Mouse (Mus musculus) cerebellum, adult 9-11 months (tissue): ENCODE data around the gene Copz1.
"Not testable (repeated sequence)": the region's sequence is repeated elsewhere in the genome, so short reads cannot be mapped to it uniquely, and the experiment has no call there.

ENCODE experiments used
- DNase-seq: peaks from one replicate; pipeline ENCODE4 v3.0.0; 2022

Gene Copz1

GRCm38 (mm10) chr15:103272419-103273279 is at the start of gene Copz1:
TSS of gene Copz1 (plus strand) at chr15:103272714.
- DNase-seq: peak; percentile 99

GRCm38 (mm10) chr15:103224161-103224560 is 48.4 kb upstream of the Copz1 start:
- DNase-seq: no peak

DNA sequence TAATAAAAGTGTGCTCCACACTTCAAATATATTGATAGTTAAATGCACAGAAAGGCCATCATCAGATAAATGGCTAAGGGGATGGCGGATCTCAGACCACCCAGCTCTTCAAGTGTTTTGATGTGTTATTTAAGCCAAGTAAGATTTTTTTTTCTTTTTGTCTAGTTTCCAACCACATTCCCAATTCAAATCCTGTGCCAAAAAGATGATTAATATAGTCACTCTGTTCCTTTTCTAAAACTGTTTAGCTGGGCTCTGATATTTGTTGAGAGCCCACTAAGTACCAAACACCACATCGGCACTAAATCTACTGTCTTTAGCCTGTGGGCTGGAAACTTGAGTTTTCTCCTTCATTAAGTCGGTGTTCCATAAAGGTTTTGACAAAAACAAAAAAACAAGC is 45.5 kb upstream of the Copz1 start:
- DNase-seq: no peak

DNA sequence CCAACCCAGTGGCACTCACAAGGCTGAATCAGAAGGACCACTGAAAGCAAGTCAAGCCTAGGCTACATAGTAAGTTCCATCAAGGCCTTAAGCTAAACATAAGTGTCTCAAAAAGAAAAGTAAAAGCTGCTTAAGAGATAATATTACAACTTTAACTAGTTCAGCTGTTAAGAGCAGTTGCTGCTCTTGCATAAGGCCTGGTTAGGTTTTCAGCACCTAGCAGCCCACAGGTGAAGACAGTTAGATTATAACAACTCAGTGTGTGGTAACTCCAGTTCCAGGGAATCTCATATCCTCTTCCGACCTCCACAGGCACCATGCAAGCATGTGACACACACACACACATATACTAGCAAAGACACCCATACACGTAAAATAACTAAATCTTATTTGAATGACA is 44.9 kb upstream of the Copz1 start:
- no peak for DNase-seq

GRCm38 (mm10) chr15:103228904-103229303 is 43.6 kb upstream of the Copz1 start:
- DNase-seq: no peak

DNA sequence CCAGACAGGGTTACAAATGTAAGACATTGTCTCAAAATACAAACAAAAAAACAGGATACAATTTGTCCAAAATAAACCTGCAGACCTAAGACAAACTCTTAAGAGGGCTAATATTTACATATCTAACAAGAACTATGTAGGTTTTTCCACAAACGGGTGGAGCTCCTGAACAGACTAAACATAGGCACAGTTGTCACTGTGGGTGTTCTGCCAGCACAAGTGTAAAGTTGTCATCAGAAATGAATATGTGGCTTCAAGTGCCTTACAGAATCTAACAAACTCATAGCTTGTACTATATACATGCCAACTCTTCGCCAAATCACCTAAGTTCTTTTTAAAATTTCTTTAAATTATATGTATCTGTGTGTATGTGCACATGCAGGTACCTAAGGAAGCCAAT is 39.4 kb upstream of the Copz1 start:
- DNase-seq: no peak

DNA sequence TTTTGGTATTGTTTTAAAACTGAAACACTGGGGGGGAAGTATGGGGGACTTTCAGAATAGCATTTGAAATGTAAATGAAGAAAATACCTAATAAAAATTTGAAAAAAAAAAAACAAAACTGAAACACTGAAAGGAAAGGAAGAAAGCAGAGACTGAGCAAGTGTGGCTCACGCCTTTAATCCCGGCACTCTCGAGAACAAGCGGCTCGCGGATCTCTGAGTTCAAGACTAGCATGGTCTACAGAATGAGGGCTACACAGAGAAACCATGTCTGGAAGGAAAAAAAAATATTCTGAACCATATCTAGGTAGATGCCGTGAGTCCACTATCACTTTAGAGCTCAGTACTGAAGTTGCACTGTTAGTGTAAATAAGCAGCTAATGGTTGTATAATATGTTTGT is 35.2 kb upstream of the Copz1 start:
- no peak for DNase-seq

DNA sequence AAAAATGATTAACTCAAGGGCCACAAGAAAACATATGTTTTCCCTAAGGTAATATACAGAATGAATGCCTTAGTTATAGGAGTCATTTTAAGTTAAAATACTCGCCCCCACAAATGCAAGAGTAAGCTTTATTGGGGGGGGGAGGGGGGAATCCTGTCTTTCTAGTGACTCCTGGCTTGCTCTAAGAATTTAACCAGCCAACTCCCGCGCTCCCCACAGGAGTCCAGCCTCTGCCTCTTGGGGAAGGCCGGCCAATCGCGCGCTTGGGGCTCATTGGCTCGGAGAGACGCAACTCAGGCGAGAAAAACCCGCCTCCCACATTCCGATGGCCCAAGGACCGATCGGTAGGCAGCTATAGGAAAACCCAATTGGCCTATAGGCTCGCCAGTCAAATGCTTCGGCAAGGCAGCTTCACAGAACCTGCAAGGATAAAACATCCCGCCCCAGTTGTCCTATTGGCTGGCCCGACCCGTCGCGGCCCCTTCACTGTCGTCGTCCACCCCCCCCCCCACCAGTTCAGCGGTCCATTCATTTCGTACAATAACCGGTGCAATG is 33.3 kb upstream of the Copz1 start:
- DNase-seq: peak; percentile 98

DNA sequence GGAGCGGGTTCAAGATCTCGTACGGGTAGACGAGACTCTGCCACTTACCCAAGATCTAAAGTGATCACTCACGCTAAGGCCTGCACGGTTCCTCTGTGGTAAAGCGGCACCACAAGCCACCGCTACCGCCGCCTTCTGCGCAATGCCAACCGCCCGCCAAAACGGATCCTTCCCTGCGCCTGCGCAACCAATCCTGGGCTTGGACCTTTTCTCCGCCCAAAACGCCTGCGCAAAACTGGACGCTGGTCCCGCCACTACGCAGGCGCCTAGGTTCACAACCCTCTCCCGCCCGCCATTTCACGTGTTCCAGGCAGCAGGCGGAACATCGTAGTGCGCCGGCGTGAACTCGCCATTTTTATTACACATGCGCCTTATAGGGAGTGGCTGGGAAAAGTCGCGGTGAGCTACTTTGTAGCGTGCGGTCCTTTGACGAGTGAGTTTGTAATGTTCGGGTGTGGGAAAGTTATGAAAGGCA is 32.8 kb upstream of the Copz1 start, which contains the start of gene Cbx5:
Cbx5 (minus strand) TSS at position 132 of the 475 bp plus-strand sequence.
- DNase-seq: peak; percentile 99

DNA sequence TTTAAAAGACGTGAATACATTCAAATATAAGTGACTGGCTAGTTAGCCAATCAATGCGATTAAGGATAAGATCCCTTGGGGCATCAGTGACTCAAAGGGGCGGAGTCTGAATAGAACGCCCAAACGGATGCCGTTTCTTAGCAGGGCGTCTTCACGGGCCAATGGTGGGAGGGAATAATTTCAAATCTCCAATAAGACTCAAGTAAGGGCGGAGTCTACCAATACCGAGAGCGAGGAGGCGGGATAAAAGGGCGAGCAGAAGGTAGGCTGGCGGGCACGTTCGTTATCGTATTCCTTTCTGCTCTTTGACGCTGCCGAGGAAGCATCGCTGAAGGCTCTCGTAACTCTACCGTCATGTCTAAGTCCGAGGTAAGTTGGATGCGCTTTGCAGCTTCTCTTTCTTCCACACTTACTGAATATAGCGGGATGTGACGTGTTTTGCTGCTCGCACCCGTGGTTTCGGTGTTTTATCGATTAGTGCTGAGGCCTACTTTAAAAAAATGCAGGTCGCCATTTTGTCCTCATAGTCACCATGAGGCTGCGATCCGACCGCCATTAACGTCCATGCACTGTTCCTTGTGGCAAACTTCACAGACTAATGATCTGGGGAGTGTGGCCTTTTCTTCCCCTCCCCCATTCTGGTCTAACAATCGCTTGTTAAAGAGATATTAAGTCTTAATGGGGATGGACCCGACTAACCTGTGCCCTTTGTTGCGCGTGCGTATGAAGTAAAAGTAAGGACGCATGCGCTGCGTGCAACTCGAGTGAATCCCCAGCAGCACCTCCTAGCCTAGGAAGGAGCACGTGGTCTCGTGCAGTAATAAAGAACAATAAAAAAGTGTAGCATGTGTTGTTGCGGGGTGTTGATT is 32.1 kb upstream of the Copz1 start, which contains the start of gene Hnrnpa1:
Hnrnpa1 (plus strand) TSS at position 273 of the 869 bp plus-strand sequence.
- DNase-seq: peak; percentile 98

DNA sequence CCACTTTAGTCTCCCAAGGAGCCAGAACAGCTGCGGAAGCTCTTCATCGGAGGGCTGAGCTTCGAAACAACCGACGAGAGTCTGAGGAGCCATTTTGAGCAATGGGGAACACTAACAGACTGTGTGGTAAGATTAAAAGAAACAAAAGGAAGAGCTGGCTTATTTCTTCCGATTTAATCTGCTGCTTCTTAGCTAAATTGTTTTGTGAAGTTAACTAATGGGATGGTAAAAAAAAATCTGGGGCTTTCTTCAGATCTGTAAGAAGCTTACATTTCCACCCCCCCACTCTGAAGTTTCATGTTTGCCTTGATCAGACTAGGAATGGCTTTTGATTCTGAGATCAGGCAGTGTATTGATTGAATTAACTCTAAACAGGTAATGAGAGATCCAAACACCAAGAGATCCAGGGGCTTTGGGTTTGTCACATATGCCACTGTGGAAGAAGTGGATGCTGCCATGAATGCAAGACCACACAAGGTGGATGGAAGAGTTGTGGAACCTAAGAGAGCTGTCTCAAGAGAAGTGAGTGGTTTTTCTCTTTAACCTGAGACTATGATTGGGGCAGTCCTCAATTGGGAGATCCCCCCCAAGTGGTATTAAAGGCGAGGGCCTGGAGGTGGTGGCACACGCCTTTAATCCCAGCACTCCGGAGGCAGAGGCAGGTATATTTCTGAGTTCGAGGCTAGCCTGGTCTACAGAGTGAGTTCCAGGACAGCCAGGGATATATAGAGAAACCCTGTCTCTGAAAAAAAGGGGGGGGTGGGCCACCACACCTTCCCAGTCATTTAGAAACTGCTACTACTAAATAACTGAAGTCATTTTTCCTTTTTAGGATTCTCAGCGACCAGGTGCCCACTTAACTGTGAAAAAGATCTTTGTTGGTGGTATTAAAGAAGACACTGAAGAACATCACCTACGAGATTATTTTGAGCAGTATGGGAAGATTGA is 31.2 kb upstream of the Copz1 start:
- peak; percentile 38 for DNase-seq

GRCm38 (mm10) chr15:103242885-103243284 is 29.6 kb upstream of the Copz1 start:
- DNase-seq: no peak

DNA sequence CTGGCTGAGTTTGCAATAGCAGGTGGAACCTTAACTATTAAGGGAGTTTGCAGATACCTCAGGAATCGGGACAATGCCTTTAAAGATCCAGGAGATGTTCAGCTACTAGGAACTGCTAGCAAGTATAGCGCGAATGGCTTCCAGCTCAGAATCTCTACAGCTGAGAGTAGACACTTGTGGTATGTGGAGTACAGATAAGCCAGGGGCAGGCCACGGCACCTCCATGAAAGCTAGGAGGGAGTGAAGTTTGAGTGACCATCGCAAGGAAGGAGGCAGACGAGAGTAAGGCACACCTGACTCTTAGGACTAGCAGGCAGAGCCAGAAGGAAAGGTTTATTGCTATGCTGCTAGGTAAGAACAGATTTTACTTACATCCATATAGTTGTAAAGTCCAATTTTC is 26.9 kb upstream of the Copz1 start:
- no peak for DNase-seq

GRCm38 (mm10) chr15:103247078-103247781 is 25.3 kb upstream of the Copz1 start:
- DNase-seq: no peak

GRCm38 (mm10) chr15:103247782-103248400 is 24.6 kb upstream of the Copz1 start:
- DNase-seq: no peak

DNA sequence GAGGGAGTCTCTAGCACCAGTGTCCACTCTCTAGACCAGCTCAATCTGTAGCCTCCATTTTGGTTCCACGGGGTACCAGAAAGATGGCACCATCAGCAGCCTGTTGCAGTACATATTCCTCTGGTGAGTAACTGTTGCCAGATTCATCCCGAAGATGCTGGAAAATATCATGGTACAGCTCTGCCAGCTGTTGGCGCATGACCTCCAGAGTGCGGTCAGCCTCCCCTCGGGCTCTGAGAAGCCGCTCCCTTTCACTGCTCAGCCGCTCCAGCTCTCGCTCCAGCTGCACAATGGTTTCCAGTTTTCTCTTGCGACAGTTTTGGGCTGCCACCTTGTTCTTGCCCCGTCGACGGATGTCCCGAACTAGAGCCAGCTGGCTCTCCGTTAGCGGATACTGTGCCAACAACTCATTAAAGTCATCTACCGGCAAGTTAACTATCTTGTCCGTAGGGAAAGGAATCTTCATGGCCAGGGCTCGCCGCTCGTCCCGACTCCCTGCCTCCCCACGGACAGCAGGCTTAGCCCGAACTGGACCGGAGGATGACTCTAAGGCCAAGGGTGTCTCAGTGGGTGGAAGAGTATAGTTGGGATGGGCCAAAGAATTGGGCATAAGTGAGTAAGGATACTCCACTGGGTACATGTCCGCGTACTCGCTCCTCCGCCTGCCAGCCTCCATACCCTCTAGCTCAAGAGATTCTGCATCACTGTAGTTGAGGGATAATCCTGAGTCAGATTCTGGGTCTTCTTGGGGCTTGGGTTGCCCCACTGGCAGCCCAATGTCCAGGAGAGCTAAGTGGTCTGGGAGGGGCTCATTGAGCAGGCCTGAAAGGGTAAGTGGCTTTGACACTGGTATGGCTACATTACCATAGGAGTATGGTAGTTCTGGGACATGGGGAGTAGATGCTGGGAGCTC is 23.9 kb upstream of the Copz1 start:
- DNase-seq: no peak

DNA sequence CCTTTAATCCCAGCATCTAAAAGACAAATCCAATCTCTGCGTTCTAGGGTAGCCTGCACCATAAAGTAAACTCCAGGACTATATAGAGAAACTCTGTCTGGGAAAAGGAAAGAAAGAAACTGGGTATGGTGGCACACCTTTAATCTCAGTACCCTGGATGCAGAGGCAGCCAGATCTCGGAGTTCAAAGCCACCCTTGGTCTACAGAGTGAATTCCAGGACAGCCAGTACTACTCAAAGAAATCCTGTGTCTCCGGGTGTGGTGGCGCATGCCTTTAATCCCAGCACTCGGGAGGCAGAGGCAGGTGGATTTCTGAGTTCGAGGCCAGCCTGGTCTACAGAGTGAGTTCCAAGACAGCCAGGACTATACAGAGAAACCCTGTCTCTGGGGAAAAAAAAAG is 23.0 kb upstream of the Copz1 start:
- not testable (repeated sequence) for DNase-seq

GRCm38 (mm10) chr15:103250195-103250740 is 22.2 kb upstream of the Copz1 start:
- peak; percentile 42 for DNase-seq

DNA sequence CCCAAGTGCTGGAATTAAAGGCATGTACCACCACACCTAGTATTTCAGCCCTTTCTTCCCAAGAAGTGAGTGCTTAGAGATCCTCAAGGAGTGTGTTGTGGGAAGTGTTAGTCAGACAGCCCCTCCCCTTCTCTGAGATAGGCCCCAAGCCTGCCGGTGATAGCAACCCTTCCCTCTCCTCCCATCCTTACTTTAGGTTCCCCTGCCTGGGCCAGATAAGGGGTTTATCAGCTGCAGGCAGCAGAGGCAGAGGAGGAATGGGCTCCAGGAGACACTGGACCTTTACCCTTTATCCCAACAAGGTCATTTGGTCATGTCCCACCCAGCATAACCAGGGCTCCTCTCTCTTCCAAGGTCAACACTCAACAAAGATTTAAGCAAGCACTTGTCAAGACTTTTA is 20.9 kb upstream of the Copz1 start:
- DNase-seq: no peak
